Mouse (Mus musculus) lung, postnatal 0 days (tissue): ENCODE measurements around the gene Pcp4. TPM values are rescaled to one million over a fixed set of nuclear protein-coding genes. Genes with fewer than 3 reads are reported as not detected.

ENCODE experiments used
- ATAC-seq: fragments of 200-750 bp; cut with Nextera tagmentation; 2 replicates; pipeline ENCODE4 v1.8.0; 2017; ENCODE audit warnings: moderate library complexity
- DNase-seq: peaks from one replicate; pipeline ENCODE4 v3.0.0-alpha.2; 2016; ENCODE audit warnings: low spot score
- H3K27ac ChIP-seq: fragments of 300-500 bp; sonication (generic); 2 replicates; pipeline ENCODE4 v1.5.1; 2014; ENCODE audit warnings: antibody characterized with exemption, mild to moderate bottlenecking, low read length, mixed read lengths
- H3K27me3 ChIP-seq: fragments of 300-500 bp; sonication (generic); replicated peaks from 2 replicates; pipeline ENCODE4 v1.6.1; 2014; ENCODE audit warnings: low read length, mixed read lengths; ENCODE audit not compliant: insufficient read depth
- H3K36me3 ChIP-seq: fragments of 300-500 bp; sonication (generic); 2 replicates; pipeline ENCODE4 v1.6.1; 2014; ENCODE audit warnings: low read length, mixed read lengths; ENCODE audit not compliant: insufficient read depth
- H3K4me1 ChIP-seq: fragments of 300-500 bp; sonication (generic); 2 replicates; pipeline ENCODE4 v1.6.1; 2014; ENCODE audit warnings: antibody characterized with exemption, low read depth, low read length, mixed read lengths; ENCODE audit not compliant: insufficient read depth
- H3K4me2 ChIP-seq: fragments of 300-500 bp; sonication (generic); replicated peaks from 2 replicates; pipeline ENCODE4 v1.6.1; 2014; ENCODE audit warnings: low read depth, mild to moderate bottlenecking, low read length, moderate library complexity, mixed read lengths
- H3K4me3 ChIP-seq: fragments of 300-500 bp; sonication (generic); 2 replicates; pipeline ENCODE4 v1.5.1; 2014; ENCODE audit warnings: low read depth, low read length
- H3K9ac ChIP-seq: fragments of 300-500 bp; sonication (generic); replicated peaks from 2 replicates; pipeline ENCODE4 v1.6.1; 2014; ENCODE audit warnings: low read depth, mild to moderate bottlenecking
- H3K9me3 ChIP-seq: fragments of 300-500 bp; sonication (generic); 2 replicates; pipeline ENCODE4 v1.6.1; 2016; ENCODE audit warnings: low read length, mixed read lengths
- CTCF ChIP-seq: IDR thresholded peaks from 2 replicates; pipeline ENCODE4 v1.5.1; 2016; ENCODE audit warnings: antibody characterized with exemption, mild to moderate bottlenecking
- EP300 ChIP-seq: IDR thresholded peaks from 2 replicates; pipeline ENCODE4 v1.6.1; 2016; ENCODE audit warnings: antibody characterized with exemption, mild to moderate bottlenecking, control low read depth
- WGBS: fragments of 180-500 bp; shearing (Covaris S2); extraction: QIAGEN DNeasy Blood & Tissue Kit; methylation state at CpG from one replicate; pipeline ENCODE4 v1.1.7; 2014; 5-methylcytosine and 5-hydroxymethylcytosine counted together
- polyA plus RNA-seq: library from polyadenylated mRNA; unstranded; fragments of >200 nt; fragmentation: Nextera tagmentation; extraction: Ambion mirVana; gene quantifications from 2 replicates; pipeline ENCODE4 v1.2.1, GENCODE M21; 2015

Gene Pcp4
- polyA plus RNA-seq, 1 experiment from 2014 or later, result 0.60 TPM

DNA sequence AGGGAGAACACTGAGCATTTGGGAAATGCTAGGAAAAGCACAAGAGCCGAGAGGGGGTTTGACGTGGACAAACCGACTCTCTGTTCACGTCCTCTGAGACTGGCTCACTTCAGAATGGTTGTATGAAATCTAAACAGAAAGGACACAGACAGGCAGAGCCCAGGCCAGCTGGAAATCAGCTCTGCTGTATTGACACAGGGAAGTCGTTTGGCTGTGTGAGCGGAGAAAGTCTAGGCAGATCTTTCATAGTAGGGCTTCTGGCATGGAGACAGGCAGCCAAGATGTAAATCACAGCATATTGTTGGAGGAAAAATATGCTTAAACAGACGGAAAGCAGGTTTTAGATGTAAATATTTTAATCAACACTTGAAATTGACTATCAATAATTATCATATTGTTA, 5.4 kb downstream of the Pcp4 start:
- TF ChIP-seq CTCF (no peak), EP300 (no peak)
- H3K9ac ChIP-seq, result no peak overlapping the region
- no peaks in the 10 kb centered on the region for H3K27me3 ChIP-seq
- no peaks in the 10 kb centered on the region; the same call in 1 of the 2 replicates for H3K4me1 ChIP-seq
- no peak overlapping the region for H3K4me3 ChIP-seq
- no peak for DNase-seq
- no peak overlapping the region for H3K4me2 ChIP-seq
- ATAC-seq, result no peak
- H3K9me3 ChIP-seq, result no peaks in the 10 kb centered on the region
- no peaks in the 10 kb centered on the region for H3K36me3 ChIP-seq
- H3K27ac ChIP-seq, result no peak overlapping the region
- WGBS, result 22% methylated on average over 7 of the region's 7 CpGs

- 58% methylated on average over 3 of the region's 3 CpGs for WGBS
- Histone ChIP-seq H3K9me3 (no peaks in the 10 kb centered on the region), H3K27ac (no peak overlapping the region), H3K36me3 (no peaks in the 10 kb centered on the region), H3K4me2 (no peak overlapping the region), H3K4me3 (no peak overlapping the region), H3K9ac (no peak overlapping the region), H3K4me1 (no peaks in the 10 kb centered on the region; the same call in 1 of the 2 replicates), H3K27me3 (no peaks in the 10 kb centered on the region)
- DNase-seq (no peak), ATAC-seq (no peak)
- TF ChIP-seq EP300 (no peak), CTCF (no peak)
Measured at GRCm38 (mm10) chr16:96474185-96474584, 6.8 kb downstream of the Pcp4 start.

- Histone ChIP-seq H3K9me3 (no peaks in the 10 kb centered on the region), H3K4me1 (no peaks in the 10 kb centered on the region), H3K4me3 (no peak overlapping the region), H3K27ac (no peak overlapping the region), H3K27me3 (no peaks in the 10 kb centered on the region), H3K36me3 (no peaks in the 10 kb centered on the region), H3K9ac (no peak overlapping the region), H3K4me2 (no peak overlapping the region)
- ATAC-seq (no peak), DNase-seq (no peak)
- TF ChIP-seq EP300 (no peak), CTCF (no peak)
- WGBS, result 91% methylated on average over 4 of the region's 4 CpGs
Measured at GRCm38 (mm10) chr16:96481791-96482190, 14.4 kb downstream of the Pcp4 start.

DNA sequence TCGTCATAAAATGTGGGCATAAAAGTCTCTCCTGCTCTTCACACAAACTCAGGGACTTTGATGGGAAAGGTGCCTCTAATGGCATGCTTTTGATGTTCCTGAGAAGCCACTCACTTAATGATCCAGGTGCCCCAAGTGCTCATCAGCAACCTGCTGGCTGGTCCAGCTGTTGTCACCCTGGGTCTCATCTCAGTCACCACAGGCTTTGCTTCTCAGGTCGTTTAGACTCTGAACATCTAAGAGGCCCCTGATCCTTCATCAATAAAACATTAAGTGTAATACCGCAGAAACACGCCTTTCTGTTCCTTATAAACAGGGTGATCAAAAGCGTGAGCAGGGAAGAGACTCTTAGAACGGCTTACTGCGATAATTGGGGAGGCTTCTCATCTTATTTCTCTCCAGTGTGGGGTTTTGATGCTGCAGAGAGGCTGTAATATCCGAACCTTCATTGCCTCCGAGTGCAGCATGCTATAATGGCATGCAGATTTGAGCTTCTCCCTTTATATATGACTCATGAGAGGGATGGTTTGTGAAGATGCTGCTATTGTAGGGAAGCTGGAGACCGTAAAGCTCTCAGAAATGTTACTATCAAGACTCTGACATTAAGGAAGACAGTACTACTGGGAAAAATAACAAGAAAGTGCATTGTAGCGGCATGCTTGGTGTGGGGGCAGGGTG, 19.7 kb downstream of the Pcp4 start:
- H3K4me2 ChIP-seq, result no peak overlapping the region
- H3K4me1 ChIP-seq, result no peaks in the 10 kb centered on the region
- H3K9ac ChIP-seq, result no peak overlapping the region
- no peak for ATAC-seq
- no peaks in the 10 kb centered on the region for H3K9me3 ChIP-seq
- H3K27me3 ChIP-seq, result no peaks in the 10 kb centered on the region
- no peak overlapping the region for H3K27ac ChIP-seq
- H3K4me3 ChIP-seq, result no peak overlapping the region
- 73% methylated on average over 11 of the region's 11 CpGs for WGBS
- no peaks in the 10 kb centered on the region for H3K36me3 ChIP-seq
- TF ChIP-seq EP300 (no peak), CTCF (no peak)
- no peak for DNase-seq

DNA sequence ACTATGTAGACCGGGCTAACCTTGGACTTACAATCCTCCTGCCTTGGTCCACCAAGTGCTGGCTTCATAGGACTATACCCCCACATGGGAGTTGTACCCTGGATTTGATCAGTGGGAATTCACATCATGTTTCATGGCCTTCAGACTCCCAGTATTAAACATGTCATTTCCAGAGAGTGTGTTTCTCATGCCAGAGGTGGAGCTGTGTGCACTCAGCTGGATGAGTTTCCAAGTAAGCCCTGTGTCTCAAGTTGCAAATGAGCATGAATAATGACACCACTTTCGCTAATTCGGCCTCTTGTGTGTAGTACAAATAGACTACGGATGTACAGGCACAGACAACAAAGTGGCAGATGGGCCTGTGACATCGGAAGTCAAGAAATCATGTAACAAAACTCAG, 20.6 kb downstream of the Pcp4 start:
- Histone ChIP-seq H3K9ac (no peak overlapping the region), H3K4me3 (no peak overlapping the region), H3K27me3 (no peaks in the 10 kb centered on the region), H3K4me1 (no peaks in the 10 kb centered on the region), H3K27ac (no peak overlapping the region), H3K36me3 (no peaks in the 10 kb centered on the region), H3K9me3 (no peaks in the 10 kb centered on the region), H3K4me2 (no peak overlapping the region)
- TF ChIP-seq CTCF (no peak), EP300 (no peak)
- DNase-seq (no peak), ATAC-seq (no peak)
- WGBS, result 84% methylated on average over 5 of the region's 5 CpGs

- H3K4me3 ChIP-seq, result no peak overlapping the region
- TF ChIP-seq EP300 (no peak), CTCF (no peak)
- no peaks in the 10 kb centered on the region for H3K27me3 ChIP-seq
- H3K9ac ChIP-seq, result no peak overlapping the region
- no peaks in the 10 kb centered on the region for H3K9me3 ChIP-seq
- ATAC-seq (no peak), DNase-seq (no peak)
- H3K27ac ChIP-seq, result no peak overlapping the region
- H3K4me1 ChIP-seq, result no peaks in the 10 kb centered on the region
- no peaks in the 10 kb centered on the region for H3K36me3 ChIP-seq
- 83% methylated on average over 3 of the region's 3 CpGs for WGBS
- no peak overlapping the region for H3K4me2 ChIP-seq
Measured at GRCm38 (mm10) chr16:96491530-96491929, 24.1 kb downstream of the Pcp4 start.

DNA sequence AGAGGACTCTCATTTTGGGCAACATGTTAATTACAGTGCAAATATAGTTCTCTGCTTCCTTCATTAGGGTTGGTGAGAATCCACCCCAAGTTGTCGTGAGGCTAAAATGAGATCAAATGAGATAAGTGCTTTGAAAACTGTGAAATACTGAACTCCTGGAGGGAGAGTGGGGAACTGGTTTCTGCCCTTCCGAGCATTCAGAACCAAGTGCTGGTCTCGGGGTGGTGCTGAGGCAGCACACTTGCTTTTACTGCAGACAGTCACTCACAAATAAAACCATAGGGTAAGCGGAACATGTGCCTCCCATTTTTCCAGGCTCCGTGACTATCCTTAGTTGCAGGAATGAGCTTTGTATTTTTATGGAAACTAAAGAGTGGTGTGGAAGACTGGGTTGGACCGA, 26.7 kb downstream of the Pcp4 start:
- no peak overlapping the region for H3K4me3 ChIP-seq
- no peak for ATAC-seq
- no peaks in the 10 kb centered on the region for H3K27me3 ChIP-seq
- H3K36me3 ChIP-seq, result no peaks in the 10 kb centered on the region
- WGBS, result 70% methylated on average over 6 of the region's 6 CpGs
- no peaks in the 10 kb centered on the region for H3K9me3 ChIP-seq
- no peak overlapping the region for H3K4me2 ChIP-seq
- H3K4me1 ChIP-seq, result no peaks in the 10 kb centered on the region
- no peak overlapping the region for H3K9ac ChIP-seq
- no peak for TF ChIP-seq CTCF
- TF ChIP-seq EP300, result no peak
- DNase-seq, result no peak
- H3K27ac ChIP-seq, result no peak overlapping the region
